Mouse (Mus musculus): ENCODE measurements around the gene Slc38a4.

DNA sequence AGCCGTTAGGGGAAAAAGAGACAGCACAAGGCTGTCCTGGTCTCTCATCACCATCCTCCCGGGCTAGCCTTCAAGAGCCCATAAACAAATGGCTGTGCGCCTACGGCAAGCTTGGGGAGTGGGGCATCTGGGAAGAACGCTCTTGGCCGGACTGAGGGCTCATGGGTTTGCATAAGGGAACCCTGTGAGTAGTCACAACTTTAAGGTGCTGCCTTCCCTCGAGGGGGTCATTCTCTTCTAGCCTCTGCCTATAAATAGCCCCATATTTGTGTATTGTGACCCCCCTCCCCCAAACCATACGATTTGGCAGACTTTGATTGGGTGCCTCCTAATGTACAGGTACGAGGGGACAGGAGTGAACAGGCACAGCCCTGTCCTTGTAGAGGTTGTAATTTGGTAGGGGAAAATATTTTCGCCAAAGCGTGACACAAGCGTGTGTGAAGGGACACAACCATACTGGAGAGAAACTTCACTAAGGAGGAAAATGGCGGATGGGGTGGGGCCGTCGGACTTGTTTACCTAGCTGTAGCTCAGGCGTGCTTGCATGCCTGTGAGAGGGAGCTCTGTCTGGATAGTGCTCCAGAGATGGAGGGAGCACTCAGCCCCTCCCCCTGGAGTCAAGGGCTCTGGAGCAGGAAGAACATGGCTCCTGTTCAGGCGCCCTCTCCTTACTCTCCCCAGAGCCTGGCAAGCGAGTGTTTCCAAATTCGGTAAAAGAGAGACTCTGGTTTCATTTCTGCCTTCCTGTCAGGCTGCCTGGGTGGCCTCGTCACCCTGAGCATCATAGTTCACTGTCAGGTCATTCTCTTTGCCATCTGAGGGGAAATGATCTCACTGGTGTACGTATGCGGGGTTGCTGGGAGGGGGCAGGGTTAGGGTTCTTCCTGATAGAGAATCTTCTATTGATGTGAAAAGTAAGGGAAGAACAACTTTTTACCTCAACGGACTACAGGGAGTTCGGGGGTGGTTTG is 3.6 kb upstream of the Slc38a4 start:
- TF ChIP-seq GATA1 (IDR thresholded peaks at IDR 0.05; ENCODE audit: borderline replicate concordance, low read length) (no peak), FLI1 (IDR thresholded peaks at IDR 0.05; ENCODE audit: low read length) (no peak)
